Mouse (Mus musculus) bone marrow macrophage, adult 2 months (primary cell): ENCODE results near the gene Siah2. TPM values are rescaled to one million over a fixed set of nuclear protein-coding genes. Genes with fewer than 3 reads are reported as not detected.

Experiments
- H3K27ac ChIP-seq: 2 replicates; pipeline ENCODE4 v1.5.1; 2012; ENCODE audit warnings: low read depth, low read length; ENCODE audit not compliant: insufficient read depth
- H3K4me1 ChIP-seq: 2 replicates; pipeline ENCODE4 v1.6.1; 2012; ENCODE audit warnings: low read length; ENCODE audit not compliant: control insufficient read depth, insufficient read depth
- H3K4me3 ChIP-seq: 2 replicates; pipeline ENCODE4 v1.5.1; 2012; ENCODE audit warnings: mild to moderate bottlenecking, low read length, moderate library complexity; ENCODE audit not compliant: insufficient read depth
- CTCF ChIP-seq: IDR thresholded peaks from 2 replicates; pipeline ENCODE4 v1.5.1; 2012; ENCODE audit warnings: low read depth, mild to moderate bottlenecking, low read length, moderate library complexity
- POLR2A ChIP-seq: IDR thresholded peaks from 2 replicates; pipeline ENCODE4 v1.6.1; 2012; ENCODE audit warnings: mild to moderate bottlenecking, low read depth, low read length, borderline replicate concordance
- polyA plus RNA-seq: library from polyadenylated mRNA; stranded (reverse); fragments of >200 nt; gene quantifications from 2 replicates; pipeline ENCODE4 v1.2.4, GENCODE M21; 2012; ENCODE audit not compliant: missing spikeins, insufficient read depth, insufficient read length

Siah2 gene
- polyA plus RNA-seq, 1 experiment, result 13.8 TPM

- no peak overlapping the region for H3K27ac ChIP-seq
- TF ChIP-seq CTCF, result no peak
- TF ChIP-seq POLR2A, result no peak
Observed at GRCm38 (mm10) chr3:58723656-58724055, 31.5 kb upstream of the Siah2 start.

GRCm38 (mm10) chr3:58719461-58720230 lies 27.4 kb upstream of the Siah2 start:
- H3K4me1 ChIP-seq, result peaks cover 2% of the 10 kb centered on the region
- TF ChIP-seq POLR2A, result no peak
- no peak for TF ChIP-seq CTCF
- H3K4me3 ChIP-seq, result no peak overlapping the region
- no peak overlapping the region for H3K27ac ChIP-seq

More at GRCm38 (mm10) chr3:58723656-58724055, 31.5 kb upstream of the Siah2 start:
- Histone ChIP-seq H3K4me1 (peaks cover 2% of the 10 kb centered on the region), H3K4me3 (no peak overlapping the region)

- TF ChIP-seq POLR2A, result no peak
- Histone ChIP-seq H3K27ac (no peak overlapping the region), H3K4me1 (no peaks in the 10 kb centered on the region), H3K4me3 (no peak overlapping the region)
Observed at GRCm38 (mm10) chr3:58716705-58717104, 24.5 kb upstream of the Siah2 start.

GRCm38 (mm10) chr3:58714767-58715166 lies 22.6 kb upstream of the Siah2 start:
- TF ChIP-seq POLR2A, result no peak
- no peak for TF ChIP-seq CTCF
- no peak overlapping the region for H3K4me3 ChIP-seq
- H3K27ac ChIP-seq, result no peak overlapping the region
- H3K4me1 ChIP-seq, result no peaks in the 10 kb centered on the region

- H3K4me3 ChIP-seq, result no peak overlapping the region
- TF ChIP-seq POLR2A (no peak), CTCF (no peak)
- H3K27ac ChIP-seq, result no peak overlapping the region
- H3K4me1 ChIP-seq, result no peaks in the 10 kb centered on the region
Observed at GRCm38 (mm10) chr3:58714034-58714433, 21.8 kb upstream of the Siah2 start.

GRCm38 (mm10) chr3:58713191-58713590 lies 21.0 kb upstream of the Siah2 start:
- no peak for TF ChIP-seq POLR2A
- no peak for TF ChIP-seq CTCF
- no peak overlapping the region for H3K4me3 ChIP-seq
- H3K4me1 ChIP-seq, result no peaks in the 10 kb centered on the region
- H3K27ac ChIP-seq, result no peak overlapping the region

GRCm38 (mm10) chr3:58704547-58704946 lies 12.3 kb upstream of the Siah2 start:
- Histone ChIP-seq H3K4me1 (no peaks in the 10 kb centered on the region), H3K27ac (no peak overlapping the region), H3K4me3 (no peak overlapping the region)
- TF ChIP-seq POLR2A (no peak), CTCF (no peak)

GRCm38 (mm10) chr3:58703748-58704147 lies 11.5 kb upstream of the Siah2 start:
- TF ChIP-seq CTCF (no peak), POLR2A (no peak)
- Histone ChIP-seq H3K4me1 (no peaks in the 10 kb centered on the region), H3K4me3 (no peak overlapping the region), H3K27ac (no peak overlapping the region)

GRCm38 (mm10) chr3:58702329-58702728 lies 10.1 kb upstream of the Siah2 start:
- Histone ChIP-seq H3K4me1 (no peaks in the 10 kb centered on the region), H3K4me3 (no peak overlapping the region), H3K27ac (no peak overlapping the region)
- TF ChIP-seq POLR2A, result no peak

GRCm38 (mm10) chr3:58701441-58701840 lies 9.2 kb upstream of the Siah2 start:
- no peak overlapping the region for H3K4me3 ChIP-seq
- no peaks in the 10 kb centered on the region for H3K4me1 ChIP-seq
- TF ChIP-seq CTCF, result no peak
- TF ChIP-seq POLR2A, result no peak
- no peak overlapping the region for H3K27ac ChIP-seq

- H3K27ac ChIP-seq, result no peak overlapping the region
Observed at GRCm38 (mm10) chr3:58697926-58698325, 5.7 kb upstream of the Siah2 start.

More at GRCm38 (mm10) chr3:58697926-58698325, 5.7 kb upstream of the Siah2 start:
- TF ChIP-seq POLR2A, result no peak
- no peak for TF ChIP-seq CTCF
- Histone ChIP-seq H3K4me1 (peaks cover under 1% of the 10 kb centered on the region; the same call in 1 of the 2 replicates), H3K4me3 (no peak overlapping the region)
